In the genomic region with DNA sequence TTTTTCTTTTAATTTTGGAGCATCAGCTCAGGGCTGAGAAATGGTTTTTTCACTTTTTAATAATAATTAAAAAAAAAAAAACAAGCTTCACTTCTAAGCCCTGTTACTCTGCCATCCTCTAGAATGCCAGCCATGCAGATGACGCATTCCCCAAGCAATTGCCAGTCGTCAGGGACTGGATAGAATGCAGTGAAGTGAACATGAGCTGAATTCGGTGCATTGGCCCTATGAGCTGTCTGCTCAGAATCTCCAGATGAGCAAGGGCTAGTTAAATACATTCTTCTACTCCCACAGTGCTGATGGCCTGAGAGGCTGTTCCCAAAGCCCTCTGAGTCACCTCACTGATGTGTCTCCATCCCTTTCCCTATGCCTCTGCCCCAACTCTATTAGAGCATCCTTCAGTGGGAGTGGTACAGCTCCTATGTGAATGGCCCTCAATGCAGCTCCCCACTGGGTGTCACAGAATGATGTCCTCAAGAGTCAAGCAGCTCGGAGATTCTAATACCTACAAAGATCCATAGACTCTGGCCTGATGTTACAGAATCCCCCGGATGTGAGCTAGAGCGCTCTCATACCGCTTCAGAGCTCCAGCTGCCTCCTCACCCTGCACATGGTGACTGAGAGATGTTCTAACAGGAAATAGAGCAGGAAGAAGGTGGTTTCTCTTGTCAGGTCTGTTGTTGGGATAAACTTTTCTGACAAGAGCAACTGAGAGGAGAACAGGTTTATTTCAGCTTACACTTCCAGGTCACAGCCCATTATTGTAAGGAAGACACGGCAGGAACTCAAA, we compare ENCODE assay signal across 26 mouse cellular contexts. TPM values are rescaled to one million over a fixed set of nuclear protein-coding genes. Genes with fewer than 3 reads are reported as not detected.
DNase-seq lines count a peak whose midpoint lies in the region; ATAC-seq and TF ChIP-seq lines count a peak whose summit lies in the region.
"Had no signal": no experiment of that assay in that cellular context is flagged by ENCODE, and none has a peak within 500 bp of the region (broad histone marks: within the 10 kb centered on the region; RNA-seq: fewer than 3 reads in every experiment).

No protein-coding gene starts in this region.

- H3K9me3 ChIP-seq in liver, postnatal 0 days (ENCODE audit: low read length) = no peaks in the 10 kb centered on the region
- H3K9me3 ChIP-seq: embryonic facial prominence, embryonic 12.5 days; forebrain, embryonic 13.5 days; hindbrain, embryonic 15.5 days; intestine, embryonic 15.5 days; limb, embryonic 12.5 days; liver, embryonic 12.5 days; midbrain, embryonic 12.5 days had no signal

- WGBS in liver, postnatal 0 days (ENCODE audit: insufficient replicate concordance) = 47% methylated on average over 8 of the region's 8 CpGs

- no peak for DNase-seq in liver, postnatal 0 days
- no peak for DNase-seq in liver
- no peak for DNase-seq in Patski (ENCODE audit: low read depth, low spot score)
- peak; percentile 64 for DNase-seq in splenic B cell, adult 2 months (ENCODE audit: low read depth, low spot score)
- peak; percentile 49 for DNase-seq in thymus, postnatal 25 days
- no peak for DNase-seq in kidney, adult 11 months
- DNase-seq in cerebellum, adult 9-11 months = no peak
- no peak for DNase-seq in testis, postnatal 10 days (ENCODE audit: low spot score)
- DNase-seq: adrenal gland, adult 2 months; cerebellum, adult 11 months; cerebellum, postnatal 25 days; heart, adult 11 months; kidney, postnatal 25 days; layer of hippocampus, postnatal 36 days; lung, adult 2 months; retina, postnatal 1 day; right cerebral cortex, postnatal 25 days had no signal

- CTCF ChIA-PET in Patski (lab: Charles Lee) = interaction anchor here (1.4 kb wide), 1 partner anchor 11 kb away, joined by 3 read pairs; no protein-coding TSS in a partner anchor

- no peak overlapping the region for H3K9ac ChIP-seq in liver, postnatal 0 days (replicated peaks)
- H3K9ac ChIP-seq: embryonic facial prominence, embryonic 12.5 days; forebrain, embryonic 13.5 days; hindbrain, embryonic 15.5 days; intestine, embryonic 15.5 days; limb, embryonic 12.5 days; liver, embryonic 12.5 days; midbrain, embryonic 12.5 days had no signal

- no peaks in the 10 kb centered on the region for H3K4me1 ChIP-seq in liver, postnatal 0 days (ENCODE audit: insufficient read depth)
- H3K4me1 ChIP-seq: forebrain, embryonic 13.5 days; hindbrain, embryonic 15.5 days; intestine, embryonic 15.5 days; limb, embryonic 12.5 days; liver, embryonic 12.5 days; midbrain, embryonic 12.5 days had no signal

- POLR2A ChIA-PET in Patski (lab: Charles Lee) = interaction anchor here (0.6 to 1.7 kb wide), 5 partner anchors 10 to 197 kb away, joined by 3 to 4 read pairs (median 3); no protein-coding TSS in a partner anchor

- no peak overlapping the region for H3K4me3 ChIP-seq in liver, postnatal 0 days (ENCODE audit: low read depth, low read length)
- H3K4me3 ChIP-seq: embryonic facial prominence, embryonic 12.5 days; forebrain, embryonic 13.5 days; hindbrain, embryonic 15.5 days; intestine, embryonic 15.5 days; layer of hippocampus, adult 2 months; limb, embryonic 12.5 days; liver, embryonic 12.5 days; midbrain, embryonic 12.5 days had no signal

- H3K27me3 ChIP-seq in liver, postnatal 0 days (ENCODE audit: insufficient read depth, low read length) = no peaks in the 10 kb centered on the region
- H3K27me3 ChIP-seq in Patski = no peaks in the 10 kb centered on the region
- no peaks in the 10 kb centered on the region for H3K27me3 ChIP-seq in splenic B cell, adult 2 months (ENCODE audit: control insufficient read depth, insufficient read depth, low read length, poor library complexity, severe bottlenecking)
- H3K27me3 ChIP-seq: embryonic facial prominence, embryonic 12.5 days; forebrain, embryonic 13.5 days; hindbrain, embryonic 15.5 days; intestine, embryonic 15.5 days; limb, embryonic 12.5 days; midbrain, embryonic 12.5 days had no signal

- TF ChIP-seq EP300 in liver, postnatal 0 days (IDR thresholded peaks at IDR 0.05; ENCODE audit: low read depth) = no peak

- H3K36me3 ChIP-seq in liver, postnatal 0 days (replicated peaks; ENCODE audit: insufficient read depth, low read length) = no peaks in the 10 kb centered on the region
- no peaks in the 10 kb centered on the region for H3K36me3 ChIP-seq in splenic B cell, adult 2 months (ENCODE audit: control insufficient read depth, insufficient read depth, low read length, poor library complexity, severe bottlenecking)
- H3K36me3 ChIP-seq: embryonic facial prominence, embryonic 12.5 days; hindbrain, embryonic 15.5 days; intestine, embryonic 15.5 days; limb, embryonic 12.5 days; liver, embryonic 12.5 days; midbrain, embryonic 12.5 days had no signal

- TF ChIP-seq CTCF in liver, postnatal 0 days (IDR thresholded peaks at IDR 0.05; ENCODE audit: low read depth) = no peak
- no peak for TF ChIP-seq CTCF in Patski (IDR thresholded peaks at IDR 0.05)

- H3K4me2 ChIP-seq in liver, postnatal 0 days (ENCODE audit: low read depth, low read length) = no peak overlapping the region
- H3K4me2 ChIP-seq: embryonic facial prominence, embryonic 12.5 days; forebrain, embryonic 13.5 days; heart, embryonic 11.5 days; hindbrain, embryonic 15.5 days; intestine, embryonic 15.5 days; limb, embryonic 12.5 days; liver, embryonic 12.5 days; midbrain, embryonic 12.5 days had no signal

- in situ Hi-C loops in Patski (cut with MboI; ENCODE audit: low pct_unique_long_range_greater_than_20kb) = no loop called here

- ATAC-seq in liver, postnatal 0 days = no peak
- ATAC-seq in Patski = peak; percentile 35
- ATAC-seq: forebrain, embryonic 13.5 days; intestine, embryonic 15.5 days; liver, embryonic 12.5 days had no signal

- H3K27ac ChIP-seq in liver, postnatal 0 days (ENCODE audit: low read depth) = peak overlapping the region; percentile 22; the same call in 1 of the 2 replicates
- H3K27ac ChIP-seq: embryonic facial prominence, embryonic 12.5 days; forebrain, embryonic 13.5 days; hindbrain, embryonic 15.5 days; intestine, embryonic 15.5 days; layer of hippocampus, adult 2 months; limb, embryonic 12.5 days; liver, embryonic 12.5 days; midbrain, embryonic 12.5 days had no signal

RNA-seq across cellular contexts. Expression of gene Insyn1, which starts 19.0 kb away (rescaled TPM):
- polyA plus RNA-seq in liver, postnatal 0 days (2015; fragmentation: Nextera tagmentation; extraction: Ambion mirVana) = not detected in 2 replicates
- 46.6 TPM for polyA plus RNA-seq in Patski (2021)

RNA-seq across cellular contexts. Expression of gene Cd276, which starts 47.8 kb away (rescaled TPM):
- polyA plus RNA-seq in liver, postnatal 0 days (2015; fragmentation: Nextera tagmentation; extraction: Ambion mirVana) = 1.4 and 1.5 TPM in 2 replicates
- polyA plus RNA-seq in Patski (2021) = 48.6 TPM

Comparison
In these comparisons a context has a peak if more than half of its experiments do, and no peak if none do; other contexts are left out.
1. DNase-seq: peak in splenic B cell, adult 2 months (single experiment) and thymus, postnatal 25 days (single experiment); none in liver, postnatal 0 days (single experiment), liver (single experiment), Patski (single experiment), kidney, adult 11 months (single experiment), cerebellum, adult 9-11 months (single experiment) and testis, postnatal 10 days (single experiment).
2. RNA of gene Insyn1, which starts 19.0 kb away (polyA plus RNA-seq): 46.6 TPM in Patski (single experiment); not detected in liver, postnatal 0 days; every median in the first group is over 10 times any median in the second.
3. RNA of gene Cd276, which starts 47.8 kb away (polyA plus RNA-seq): 48.6 TPM in Patski (single experiment); 1.4 to 1.5 TPM in liver, postnatal 0 days; every median in the first group is over 10 times any median in the second.